Comparison of ENCODE assay signal across 25 mouse cellular contexts in genomic region chr6:143868790-143869189, GRCm38 (mm10).
DNase-seq lines count a peak whose midpoint lies in the region; ATAC-seq and TF ChIP-seq lines count a peak whose summit lies in the region.
"Had no signal": no experiment of that assay in that cellular context is flagged by ENCODE, and none has a peak within 500 bp of the region (broad histone marks: within the 10 kb centered on the region; RNA-seq: fewer than 3 reads in every experiment).

No protein-coding gene starts in this region.

- ATAC-seq in common myeloid progenitor, adult 5-6 weeks (replicated peaks; ENCODE audit: low read depth, poor library complexity, severe bottlenecking) = peak; percentile 54
- peak; percentile 90 for ATAC-seq in liver, embryonic 12.5 days
- ATAC-seq in megakaryocyte-erythroid progenitor cell, adult 5-6 weeks (replicated peaks; ENCODE audit: low FRiP score, low TSS enrichment, poor library complexity, severe bottlenecking) = peak; percentile 88
- no peak for ATAC-seq in forebrain, embryonic 14.5 days
- ATAC-seq: forebrain, embryonic 15.5 days; midbrain, embryonic 15.5 days had no signal

- no peak for TF ChIP-seq RAD21 in MEL (IDR thresholded peaks at IDR 0.05; ENCODE audit: low read depth, low read length)

- H3K4me1 ChIP-seq in MEL (ENCODE audit: control insufficient read depth in 1 of 2, insufficient read depth in 2 of 2, low read length in 2 of 2) = peaks cover 32 to 41% of the 10 kb centered on the region in 2 experiments
- peaks cover 33% of the 10 kb centered on the region for H3K4me1 ChIP-seq in liver, embryonic 12.5 days
- no peaks in the 10 kb centered on the region for H3K4me1 ChIP-seq in forebrain, embryonic 14.5 days (ENCODE audit: control insufficient read depth, insufficient read depth, low read length)
- H3K4me1 ChIP-seq: hindbrain, embryonic 12.5 days; midbrain, embryonic 15.5 days had no signal

- TF ChIP-seq POLR2A in MEL (IDR thresholded peaks at IDR 0.05; ENCODE audit: control insufficient read depth in 1 of 2, insufficient read depth in 1 of 2, low read depth in 1 of 2, low read length in 2 of 2, poor library complexity in 1 of 2) = no peak

- H3K4me3 ChIP-seq in MEL (ENCODE audit: control insufficient read depth in 1 of 2, insufficient read depth in 1 of 2, low read depth in 2 of 2, low read length in 2 of 2) = no peak overlapping the region
- H3K4me3 ChIP-seq in liver, embryonic 12.5 days = no peak overlapping the region
- no peak overlapping the region for H3K4me3 ChIP-seq in forebrain, embryonic 14.5 days (ENCODE audit: low read depth, low read length)
- H3K4me3 ChIP-seq: embryonic facial prominence, embryonic 10.5 days; forebrain, embryonic 15.5 days; heart, embryonic 12.5 days; hindbrain, embryonic 12.5 days; limb, embryonic 10.5 days; midbrain, embryonic 15.5 days had no signal

- H3K27ac ChIP-seq in MEL (ENCODE audit: control insufficient read depth, low read depth, low read length) = peak overlapping the region; percentile 93
- peak overlapping the region; percentile 45; the same call in 1 of the 2 replicates for H3K27ac ChIP-seq in liver, embryonic 12.5 days
- H3K27ac ChIP-seq in forebrain, embryonic 14.5 days (ENCODE audit: low read depth, low read length) = no peak overlapping the region
- H3K27ac ChIP-seq: forebrain, embryonic 15.5 days; hindbrain, embryonic 12.5 days; limb, embryonic 10.5 days; midbrain, embryonic 15.5 days had no signal

- no peak for TF ChIP-seq CTCF in MEL (IDR thresholded peaks at IDR 0.05 in 2 of 3, conservative IDR thresholded peaks at IDR 0.05 in 1 of 3; ENCODE audit: control insufficient read depth in 1 of 3, insufficient read depth in 1 of 3, low read depth in 2 of 3, low read length in 3 of 3, poor library complexity in 1 of 3, severe bottlenecking in 1 of 3)

- H3K9me3 ChIP-seq in MEL (replicated peaks; ENCODE audit: insufficient read depth, low read length) = no peaks in the 10 kb centered on the region
- no peaks in the 10 kb centered on the region for H3K9me3 ChIP-seq in liver, embryonic 12.5 days (replicated peaks)
- H3K9me3 ChIP-seq in forebrain, embryonic 14.5 days (replicated peaks; ENCODE audit: control insufficient read depth, low read length) = no peaks in the 10 kb centered on the region
- H3K9me3 ChIP-seq: embryonic facial prominence, embryonic 10.5 days; forebrain, embryonic 15.5 days; heart, embryonic 12.5 days; hindbrain, embryonic 12.5 days; limb, embryonic 10.5 days; megakaryocyte, embryonic 14.5 days; midbrain, embryonic 15.5 days had no signal

- H3K4me2 ChIP-seq in liver, embryonic 12.5 days = peak overlapping the region; percentile 28
- H3K4me2 ChIP-seq in forebrain, embryonic 14.5 days (ENCODE audit: low read length) = no peak overlapping the region
- H3K4me2 ChIP-seq: forebrain, embryonic 15.5 days; heart, embryonic 12.5 days; hindbrain, embryonic 12.5 days; midbrain, embryonic 15.5 days had no signal

- peak; percentile 94 to 98 for TF ChIP-seq EP300 in MEL (IDR thresholded peaks at IDR 0.05; ENCODE audit: low read depth in 1 of 2, low read length in 2 of 2)

- peaks cover 2 to 40% of the 10 kb centered on the region in 2 experiments; a peak in 3 of 4 replicates for H3K36me3 ChIP-seq in MEL (ENCODE audit: control insufficient read depth in 1 of 2, insufficient read depth in 2 of 2, low read length in 2 of 2)
- no peaks in the 10 kb centered on the region for H3K36me3 ChIP-seq in liver, embryonic 12.5 days
- peaks cover 6% of the 10 kb centered on the region; the same call in 1 of the 2 replicates for H3K36me3 ChIP-seq in forebrain, embryonic 14.5 days (ENCODE audit: control insufficient read depth, insufficient read depth, low read length)
- H3K36me3 ChIP-seq: G1E; heart, embryonic 12.5 days; hindbrain, embryonic 12.5 days; midbrain, embryonic 15.5 days had no signal

- peaks cover 2% of the 10 kb centered on the region; the same call in 1 of the 2 replicates for H3K79me2 ChIP-seq in MEL (ENCODE audit: control insufficient read depth, insufficient read depth, low read length, poor library complexity)

- DNase-seq in MEL (ENCODE audit: low read depth, low spot score) = peak; percentile 85
- DNase-seq in forebrain, embryonic 14.5 days (ENCODE audit: low spot score) = no peak
- DNase-seq in yolk sac, embryonic 10.5 days (ENCODE audit: low spot score) = no peak
- no peak for DNase-seq in adrenal gland, adult 2 months
- DNase-seq: adrenal gland, postnatal 36 days; cerebellum, adult 2 months; cerebellum, postnatal 36 days; gastrocnemius, postnatal 36 days; heart, postnatal 14 days; kidney, adult 8-10 months; kidney, postnatal 14 days; layer of hippocampus, adult 9-11 months; lung, adult 18-20 months; lung, postnatal 14 days had no signal

- WGBS in liver, embryonic 12.5 days (ENCODE audit: insufficient replicate concordance) = 11% methylated on average over 3 of the region's 3 CpGs
- WGBS in forebrain, embryonic 14.5 days = 91% methylated on average over 3 of the region's 3 CpGs

- H3K27me3 ChIP-seq in MEL (ENCODE audit: control insufficient read depth in 1 of 2, insufficient read depth in 2 of 2, low read length in 2 of 2) = no peaks in the 10 kb centered on the region
- H3K27me3 ChIP-seq in liver, embryonic 12.5 days (replicated peaks) = no peaks in the 10 kb centered on the region
- no peaks in the 10 kb centered on the region for H3K27me3 ChIP-seq in forebrain, embryonic 14.5 days (replicated peaks; ENCODE audit: control insufficient read depth, insufficient read depth, low read length)
- H3K27me3 ChIP-seq: forebrain, embryonic 15.5 days; hindbrain, embryonic 12.5 days; megakaryocyte, embryonic 14.5 days; midbrain, embryonic 15.5 days had no signal

- no peak overlapping the region; the same call in 1 of the 2 replicates for H3K9ac ChIP-seq in MEL (ENCODE audit: control insufficient read depth, low read depth, low read length, poor library complexity, severe bottlenecking)
- H3K9ac ChIP-seq in liver, embryonic 12.5 days = no peak overlapping the region
- H3K9ac ChIP-seq in forebrain, embryonic 14.5 days (ENCODE audit: low read length) = no peak overlapping the region
- H3K9ac ChIP-seq: forebrain, embryonic 15.5 days; heart, embryonic 12.5 days; hindbrain, embryonic 12.5 days; midbrain, embryonic 15.5 days had no signal

TF ChIP-seq in MEL, 35 proteins besides CTCF, POLR2A, EP300 and RAD21 (continues in another document):
- no peak for TF ChIP-seq USF1 (IDR thresholded peaks at IDR 0.05; ENCODE audit: low read depth, low read length)
- peak; percentile 82 for TF ChIP-seq MYB (IDR thresholded peaks at IDR 0.05; ENCODE audit: low read depth, low read length)
- TF ChIP-seq POLR2AphosphoS5 (IDR thresholded peaks at IDR 0.05; ENCODE audit: borderline replicate concordance, low read depth, low read length) = no peak
- no peak for TF ChIP-seq NRF1 (IDR thresholded peaks at IDR 0.05; ENCODE audit: insufficient read depth, low read depth, low read length, poor library complexity, severe bottlenecking)
- peak; percentile 77 for TF ChIP-seq TAL1 (IDR thresholded peaks at IDR 0.05; ENCODE audit: low read length)
- peak; percentile 78; the same call in 1 of the 2 replicates for TF ChIP-seq CHD1 (IDR thresholded peaks at IDR 0.05; ENCODE audit: low read depth, low read length)
- TF ChIP-seq BHLHE40 (IDR thresholded peaks at IDR 0.05; ENCODE audit: borderline replicate concordance, low read depth, low read length) = peak; percentile 76
- peak; percentile 41; the same call in 1 of the 2 replicates for TF ChIP-seq GABPA (IDR thresholded peaks at IDR 0.05; ENCODE audit: low read depth, low read length)
- TF ChIP-seq MAZ (IDR thresholded peaks at IDR 0.05; ENCODE audit: low read depth, low read length) = peak; percentile 94
- TF ChIP-seq KAT2A (conservative IDR thresholded peaks at IDR 0.05; ENCODE audit: low read depth, low read length) = no peak; the same call in 1 of the 2 replicates
- peak; percentile 61; the same call in 1 of the 2 replicates for TF ChIP-seq SIN3A (IDR thresholded peaks at IDR 0.05; ENCODE audit: low read length)
- TF ChIP-seq ZNF384 (IDR thresholded peaks at IDR 0.05; ENCODE audit: low read depth, low read length) = 0 out of 2 replicates have a peak, but pooled peaks have one; percentile 22
- TF ChIP-seq MYC (IDR thresholded peaks at IDR 0.05; ENCODE audit: low read depth, low read length) = no peak
- TF ChIP-seq ZMIZ1 (IDR thresholded peaks at IDR 0.05; ENCODE audit: low read depth, low read length) = peak; percentile 63; the same call in 1 of the 2 replicates
- TF ChIP-seq ETS1 (IDR thresholded peaks at IDR 0.05; ENCODE audit: low read depth, low read length) = peak; percentile 93
- peak; percentile 66 for TF ChIP-seq ELF1 (IDR thresholded peaks at IDR 0.05; ENCODE audit: low read depth, low read length)
- no peak for TF ChIP-seq SMC3 (IDR thresholded peaks at IDR 0.05; ENCODE audit: low read depth, low read length)
- TF ChIP-seq GATA1 (IDR thresholded peaks at IDR 0.05; ENCODE audit: low read depth, low read length) = peak; percentile 96
- TF ChIP-seq NELFE (IDR thresholded peaks at IDR 0.05; ENCODE audit: low read depth, low read length) = no peak
- TF ChIP-seq TCF12 (IDR thresholded peaks at IDR 0.05; ENCODE audit: low read depth, low read length) = peak; percentile 96
- no peak for TF ChIP-seq E2F4 (IDR thresholded peaks at IDR 0.05; ENCODE audit: borderline replicate concordance, low read depth, low read length)
- no peak for TF ChIP-seq UBTF (IDR thresholded peaks at IDR 0.05; ENCODE audit: borderline replicate concordance, insufficient read depth, low read depth, low read length)
- peak; percentile 35; the same call in 1 of the 2 replicates for TF ChIP-seq MEF2A (IDR thresholded peaks at IDR 0.05; ENCODE audit: extremely low read depth, insufficient replicate concordance, low read depth, low read length, poor library complexity, severe bottlenecking)
- peak; percentile 81; the same call in 1 of the 2 replicates for TF ChIP-seq JUND (IDR thresholded peaks at IDR 0.05; ENCODE audit: low read depth, low read length)
- TF ChIP-seq MAFK (IDR thresholded peaks at IDR 0.05; ENCODE audit: borderline replicate concordance, low read depth, low read length) = peak; percentile 75
- no peak for TF ChIP-seq ZKSCAN1 (IDR thresholded peaks at IDR 0.05; ENCODE audit: low read depth, low read length)
- no peak for TF ChIP-seq TBP (IDR thresholded peaks at IDR 0.05; ENCODE audit: low read depth, low read length)
- no peak for TF ChIP-seq POLR2AphosphoS2 (IDR thresholded peaks at IDR 0.05; ENCODE audit: low read length)
- no peak for TF ChIP-seq ZC3H11A (IDR thresholded peaks at IDR 0.05; ENCODE audit: low read depth, low read length)
- no peak for TF ChIP-seq USF2 (IDR thresholded peaks at IDR 0.05; ENCODE audit: borderline replicate concordance in 1 of 2, insufficient read depth in 1 of 2, low read depth in 1 of 2, low read length in 2 of 2)
- TF ChIP-seq MXI1 (IDR thresholded peaks at IDR 0.05; ENCODE audit: low read depth, low read length) = peak; percentile 53; the same call in 1 of the 2 replicates
- no peak for TF ChIP-seq HCFC1 (IDR thresholded peaks at IDR 0.05; ENCODE audit: low read depth, low read length)
